Mouse (Mus musculus): ENCODE measurements at regions not wholly inside any gene's neighbourhood (a gene's known extent, or its start where the extent isn't known, plus 50 kb on each side); places are given as distances from the start of the nearest gene placed in this dataset.
"Not testable (repeated sequence)": the region's sequence is repeated elsewhere in the genome, so short reads cannot be mapped to it uniquely, and the experiment has no call there.

DNA sequence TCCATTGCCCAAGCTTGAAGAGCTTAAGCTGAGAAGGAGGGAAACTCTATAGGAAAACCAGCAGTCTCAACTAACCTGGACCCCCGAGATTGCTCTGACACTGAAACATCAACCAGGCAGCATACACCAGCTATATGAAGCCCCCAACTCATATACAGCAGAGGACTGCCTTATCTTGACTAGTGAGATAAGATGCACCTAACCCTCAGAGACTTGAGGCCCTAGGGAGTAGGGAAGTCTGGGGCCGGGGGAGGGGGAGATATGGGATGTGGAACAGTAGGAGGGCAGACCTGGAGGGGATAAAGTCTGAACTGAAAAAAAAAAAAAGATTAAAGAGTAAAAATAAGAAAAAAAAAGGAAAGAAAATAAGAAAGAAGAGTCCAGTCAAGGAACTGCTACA is 540.5 kb upstream of the Pkdcc start:
- no peaks in the 10 kb centered on the region for H3K4me1 ChIP-seq
- no peak for DNase-seq (ENCODE audit: low spot score)
- no peaks in the 10 kb centered on the region for H3K27me3 ChIP-seq (ENCODE audit: low read depth, poor library complexity, severe bottlenecking)
- no peaks in the 10 kb centered on the region for H3K36me3 ChIP-seq
- no peak overlapping the region for H3K27ac ChIP-seq (replicated peaks)
- no peaks in the 10 kb centered on the region for H3K9me3 ChIP-seq (replicated peaks)
- no peak overlapping the region for H3K4me3 ChIP-seq
- 93% methylated on average over 2 of the region's 2 CpGs for WGBS

DNA sequence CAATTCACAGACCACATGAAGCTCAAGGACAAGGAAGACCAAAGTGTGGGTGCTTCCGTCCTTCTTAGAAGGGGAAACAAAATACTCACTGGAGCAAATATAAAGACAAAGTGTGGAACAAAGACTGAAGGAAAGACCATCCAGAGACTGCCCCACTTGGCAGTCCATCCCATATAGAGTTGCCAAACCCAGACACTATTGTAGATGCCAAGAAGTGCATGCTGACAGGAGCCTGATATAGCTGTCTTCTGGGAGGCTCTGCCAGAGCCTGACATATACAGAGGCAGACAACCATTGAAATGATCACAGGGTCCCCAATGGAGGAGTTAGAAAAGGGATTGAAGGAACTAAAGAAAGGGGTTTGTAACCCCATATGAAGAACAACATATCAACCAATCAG is 548.5 kb upstream of the Pkdcc start:
- H3K4me1 ChIP-seq; DNase-seq (ENCODE audit: low spot score); H3K36me3 ChIP-seq; H3K9me3 ChIP-seq (replicated peaks); H3K27ac ChIP-seq (replicated peaks); H3K27me3 ChIP-seq (ENCODE audit: low read depth, poor library complexity, severe bottlenecking); H3K4me3 ChIP-seq: not testable (repeated sequence)
- 89% methylated on average over 1 of the region's 1 CpGs for WGBS

DNA sequence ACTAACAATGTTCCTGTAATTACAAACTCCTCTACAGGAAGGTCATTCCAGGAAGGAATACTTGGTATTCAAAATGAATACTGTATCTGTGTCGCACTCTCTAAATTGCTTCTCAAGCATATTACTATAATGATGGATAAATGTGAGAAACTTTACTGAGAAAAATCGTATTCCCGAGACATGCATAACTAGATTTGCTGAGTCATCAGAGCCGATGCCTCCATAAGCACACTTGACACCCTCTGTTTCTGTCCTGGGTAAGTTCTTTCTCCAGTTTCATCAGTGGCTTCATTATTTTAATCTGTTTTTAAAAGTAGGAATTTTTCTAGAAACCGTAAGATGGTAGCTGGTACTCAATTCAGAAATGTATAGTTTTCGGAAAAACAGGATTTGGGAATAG is 550.7 kb upstream of the Pkdcc start:
- no peak overlapping the region for H3K27ac ChIP-seq (replicated peaks)
- no peaks in the 10 kb centered on the region for H3K9me3 ChIP-seq (replicated peaks)
- H3K4me1 ChIP-seq = no peaks in the 10 kb centered on the region
- WGBS = 93% methylated on average over 6 of the region's 6 CpGs
- H3K36me3 ChIP-seq = no peaks in the 10 kb centered on the region
- DNase-seq (ENCODE audit: low spot score) = no peak
- H3K27me3 ChIP-seq (ENCODE audit: low read depth, poor library complexity, severe bottlenecking) = no peaks in the 10 kb centered on the region
- no peak overlapping the region for H3K4me3 ChIP-seq

DNA sequence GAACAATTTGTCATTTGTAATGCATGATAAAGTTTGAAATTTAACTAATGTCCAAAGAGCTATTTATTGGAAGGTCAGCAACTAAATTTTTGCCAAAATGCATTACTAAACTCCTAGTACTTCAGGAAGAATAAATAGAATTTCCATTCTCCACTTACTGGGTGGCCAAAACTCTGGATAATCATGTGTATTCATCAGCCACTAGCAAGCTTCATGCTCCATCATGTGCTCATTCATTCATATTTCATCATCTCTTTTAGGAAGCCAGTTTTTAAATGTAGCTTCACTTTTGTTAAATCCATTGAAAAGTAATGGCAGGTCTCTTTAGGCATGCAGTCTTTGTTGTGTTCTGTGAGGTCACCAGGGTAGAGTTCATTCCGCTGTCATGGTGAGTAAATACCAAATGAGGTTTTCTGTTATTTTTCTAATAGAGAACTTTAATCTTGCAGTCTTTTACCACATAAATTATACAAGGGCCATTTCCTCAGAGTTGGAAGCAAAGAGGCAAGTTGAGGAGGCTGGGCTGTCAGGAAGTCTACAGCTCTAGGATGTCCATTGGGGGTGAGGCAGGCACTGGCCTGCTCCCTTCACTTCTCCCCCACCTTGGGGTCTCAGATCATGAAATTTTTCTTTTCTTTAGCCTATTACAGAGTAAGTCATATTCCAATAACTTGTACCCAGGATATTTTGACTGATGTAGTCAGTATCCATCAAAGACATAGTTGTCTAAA is 578.5 kb upstream of the Pkdcc start:
- Histone ChIP-seq H3K4me1 (no peaks in the 10 kb centered on the region), H3K4me3 (no peak overlapping the region), H3K27me3 (ENCODE audit: low read depth, poor library complexity, severe bottlenecking) (no peaks in the 10 kb centered on the region), H3K9me3 (replicated peaks) (no peaks in the 10 kb centered on the region), H3K27ac (replicated peaks) (no peak overlapping the region), H3K36me3 (no peaks in the 10 kb centered on the region)
- WGBS = 81% methylated on average over 1 of the region's 1 CpGs
- no peak for DNase-seq (ENCODE audit: low spot score)

DNA sequence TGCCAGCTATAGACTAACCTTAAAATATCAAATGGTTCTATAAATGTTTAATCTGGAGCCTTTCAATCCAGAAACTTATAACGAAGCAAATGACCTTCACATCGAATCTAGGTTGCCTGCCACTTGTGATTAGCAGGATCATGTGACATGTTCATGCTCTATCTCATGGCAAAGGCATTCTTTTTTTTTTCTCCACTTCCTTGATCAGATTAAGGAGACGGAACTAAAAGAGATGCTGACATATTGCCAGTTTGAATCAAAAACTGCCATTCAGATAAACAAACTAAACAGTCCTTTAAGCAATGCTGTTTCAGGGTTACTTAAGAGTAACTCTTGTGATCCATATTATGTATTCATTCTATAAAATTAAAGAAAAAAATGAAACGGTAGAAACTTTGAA is 579.2 kb upstream of the Pkdcc start:
- Histone ChIP-seq H3K9me3 (replicated peaks) (no peaks in the 10 kb centered on the region), H3K36me3 (no peaks in the 10 kb centered on the region), H3K4me1 (no peaks in the 10 kb centered on the region), H3K27me3 (ENCODE audit: low read depth, poor library complexity, severe bottlenecking) (no peaks in the 10 kb centered on the region), H3K4me3 (no peak overlapping the region), H3K27ac (replicated peaks) (no peak overlapping the region)
- 86% methylated on average over 4 of the region's 4 CpGs for WGBS
- no peak for DNase-seq (ENCODE audit: low spot score)

GRCm38 (mm10) chr17:82606642-82607175 is 608.4 kb upstream of the Pkdcc start:
- H3K4me1 ChIP-seq = no peaks in the 10 kb centered on the region
- no peak overlapping the region for H3K4me3 ChIP-seq
- no peak for DNase-seq (ENCODE audit: low spot score)
- H3K9me3 ChIP-seq (replicated peaks) = no peaks in the 10 kb centered on the region
- H3K27me3 ChIP-seq (ENCODE audit: low read depth, poor library complexity, severe bottlenecking) = no peaks in the 10 kb centered on the region
- WGBS = 91% methylated on average over 3 of the region's 3 CpGs
- H3K27ac ChIP-seq (replicated peaks) = no peak overlapping the region
- H3K36me3 ChIP-seq = no peaks in the 10 kb centered on the region

DNA sequence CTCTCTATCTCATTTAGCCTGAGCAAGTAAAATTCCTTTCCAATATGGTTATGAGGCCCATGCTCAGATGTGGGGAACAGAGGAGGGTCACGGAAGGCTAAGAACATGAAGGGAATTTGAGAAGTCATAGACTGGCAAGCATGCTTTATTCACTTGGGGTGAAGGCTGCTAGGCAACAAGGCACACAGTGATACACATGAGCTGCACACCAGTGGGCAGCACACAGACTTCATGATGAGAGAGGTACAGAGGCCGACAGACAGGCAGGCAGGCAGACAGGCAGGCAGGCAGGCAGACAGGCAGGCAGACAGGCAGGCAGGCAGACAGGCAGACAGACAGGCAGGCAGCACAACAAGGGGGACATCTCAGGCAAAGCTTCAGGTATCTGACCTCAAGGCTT is 631.3 kb upstream of the Pkdcc start:
- Histone ChIP-seq H3K36me3 (no peaks in the 10 kb centered on the region), H3K4me3 (no peak overlapping the region), H3K27me3 (ENCODE audit: low read depth, poor library complexity, severe bottlenecking) (no peaks in the 10 kb centered on the region), H3K27ac (replicated peaks) (no peak overlapping the region), H3K9me3 (replicated peaks) (no peaks in the 10 kb centered on the region), H3K4me1 (no peaks in the 10 kb centered on the region)
- WGBS = 76% methylated on average over 2 of the region's 2 CpGs
- DNase-seq (ENCODE audit: low spot score) = no peak

DNA sequence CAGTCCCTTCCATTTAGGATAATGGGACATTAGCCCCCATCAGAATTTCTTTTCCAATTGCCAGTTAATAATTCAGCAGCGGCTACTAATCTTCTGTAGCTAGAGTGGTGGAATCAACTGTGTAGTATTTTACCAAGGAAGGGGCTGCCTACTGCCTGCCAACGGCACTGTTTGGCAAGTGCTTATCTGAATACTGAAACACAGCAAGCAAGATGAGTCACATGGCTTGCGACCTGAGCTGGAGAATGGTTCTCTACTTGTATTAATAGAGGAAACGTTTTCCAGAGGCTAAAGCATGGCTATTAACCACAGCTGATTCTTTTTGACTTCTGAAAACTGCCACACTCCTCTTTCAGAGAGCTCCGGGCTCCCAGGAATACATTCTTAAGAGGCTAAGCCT is 681.6 kb upstream of the Pkdcc start:
- no peaks in the 10 kb centered on the region for H3K36me3 ChIP-seq
- WGBS = 84% methylated on average over 5 of the region's 5 CpGs
- H3K4me3 ChIP-seq = no peak overlapping the region
- H3K4me1 ChIP-seq = no peaks in the 10 kb centered on the region
- no peak for DNase-seq (ENCODE audit: low spot score)
- H3K27me3 ChIP-seq (ENCODE audit: low read depth, poor library complexity, severe bottlenecking) = no peaks in the 10 kb centered on the region
- H3K9me3 ChIP-seq (replicated peaks) = no peaks in the 10 kb centered on the region
- H3K27ac ChIP-seq (replicated peaks) = no peak overlapping the region

GRCm38 (mm10) chr17:82518129-82518528 is 697.0 kb upstream of the Pkdcc start:
- Histone ChIP-seq H3K4me3 (no peak overlapping the region), H3K36me3 (no peaks in the 10 kb centered on the region), H3K27me3 (ENCODE audit: low read depth, poor library complexity, severe bottlenecking) (no peaks in the 10 kb centered on the region), H3K9me3 (replicated peaks) (no peaks in the 10 kb centered on the region), H3K4me1 (no peaks in the 10 kb centered on the region), H3K27ac (replicated peaks) (no peak overlapping the region)
- no peak for DNase-seq (ENCODE audit: low spot score)

DNA sequence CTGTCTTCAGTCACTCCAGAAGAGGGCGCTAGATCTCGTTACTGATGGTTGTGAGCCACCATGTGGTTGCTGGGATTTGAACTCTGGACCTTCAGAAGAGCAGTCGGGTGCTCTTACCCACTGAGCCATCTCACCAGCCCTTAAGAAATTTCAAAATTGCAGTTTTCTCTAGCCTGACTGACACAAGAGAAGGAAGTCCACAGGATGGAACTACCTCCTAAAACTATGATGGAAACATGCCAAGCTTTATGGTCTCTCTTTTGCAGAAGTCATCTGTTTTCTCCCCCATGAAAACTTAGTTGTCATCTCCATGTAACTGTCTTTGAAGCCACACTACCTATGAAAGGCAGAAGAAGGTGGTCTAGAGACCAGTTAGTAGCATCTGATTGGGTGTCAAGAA is 698.2 kb upstream of the Pkdcc start:
- H3K27me3 ChIP-seq (ENCODE audit: low read depth, poor library complexity, severe bottlenecking) = no peaks in the 10 kb centered on the region
- H3K4me1 ChIP-seq = no peaks in the 10 kb centered on the region
- H3K27ac ChIP-seq (replicated peaks) = no peak overlapping the region
- WGBS = 79% methylated on average over 3 of the region's 3 CpGs
- no peak overlapping the region for H3K4me3 ChIP-seq
- no peaks in the 10 kb centered on the region for H3K36me3 ChIP-seq
- no peaks in the 10 kb centered on the region for H3K9me3 ChIP-seq (replicated peaks)
- DNase-seq (ENCODE audit: low spot score) = no peak

DNA sequence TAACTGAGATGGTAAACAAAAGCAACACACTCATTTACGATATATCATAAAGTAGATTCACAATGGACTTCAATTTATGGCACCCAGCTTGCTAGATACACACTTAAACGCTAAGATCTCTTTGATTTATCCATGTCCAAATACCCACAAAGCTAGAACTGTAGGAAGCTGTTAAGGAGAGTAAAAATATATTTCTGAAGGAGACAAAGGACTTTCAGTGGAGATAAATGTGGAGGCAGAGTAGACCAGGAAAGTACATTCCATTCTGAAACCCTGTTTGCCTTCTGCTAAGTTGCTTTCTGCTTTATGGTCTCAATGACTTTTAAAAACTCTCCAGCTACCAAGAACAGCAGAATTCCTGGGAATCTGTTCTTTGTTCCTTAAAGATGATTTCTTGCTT is 701.3 kb upstream of the Pkdcc start:
- no peak overlapping the region for H3K4me3 ChIP-seq
- no peaks in the 10 kb centered on the region for H3K36me3 ChIP-seq
- WGBS = 84% methylated on average over 2 of the region's 2 CpGs
- H3K27me3 ChIP-seq (ENCODE audit: low read depth, poor library complexity, severe bottlenecking) = no peaks in the 10 kb centered on the region
- no peak overlapping the region for H3K27ac ChIP-seq (replicated peaks)
- no peak for DNase-seq (ENCODE audit: low spot score)
- H3K9me3 ChIP-seq (replicated peaks) = no peaks in the 10 kb centered on the region
- no peaks in the 10 kb centered on the region for H3K4me1 ChIP-seq

- H3K27me3 ChIP-seq (ENCODE audit: low read depth, poor library complexity, severe bottlenecking) = no peaks in the 10 kb centered on the region
- 89% methylated on average over 3 of the region's 3 CpGs for WGBS
- no peaks in the 10 kb centered on the region for H3K36me3 ChIP-seq
These were observed 710.8 kb upstream of the Pkdcc start for GRCm38 (mm10) chr17:82504291-82504690.

GRCm38 (mm10) chr17:82485544-82485943 is 729.5 kb upstream of the Pkdcc start:
- WGBS = 76% methylated on average over 3 of the region's 3 CpGs
- Histone ChIP-seq H3K9me3 (replicated peaks) (no peaks in the 10 kb centered on the region), H3K27me3 (ENCODE audit: low read depth, poor library complexity, severe bottlenecking) (no peaks in the 10 kb centered on the region), H3K4me1 (no peaks in the 10 kb centered on the region), H3K4me3 (no peak overlapping the region), H3K36me3 (no peaks in the 10 kb centered on the region), H3K27ac (replicated peaks) (no peak overlapping the region)
- DNase-seq (ENCODE audit: low spot score) = no peak

More at GRCm38 (mm10) chr17:82504291-82504690, 710.8 kb upstream of the Pkdcc start:
- Histone ChIP-seq H3K4me3 (no peak overlapping the region), H3K27ac (replicated peaks) (no peak overlapping the region), H3K4me1 (no peaks in the 10 kb centered on the region), H3K9me3 (replicated peaks) (no peaks in the 10 kb centered on the region)
- no peak for DNase-seq (ENCODE audit: low spot score)

DNA sequence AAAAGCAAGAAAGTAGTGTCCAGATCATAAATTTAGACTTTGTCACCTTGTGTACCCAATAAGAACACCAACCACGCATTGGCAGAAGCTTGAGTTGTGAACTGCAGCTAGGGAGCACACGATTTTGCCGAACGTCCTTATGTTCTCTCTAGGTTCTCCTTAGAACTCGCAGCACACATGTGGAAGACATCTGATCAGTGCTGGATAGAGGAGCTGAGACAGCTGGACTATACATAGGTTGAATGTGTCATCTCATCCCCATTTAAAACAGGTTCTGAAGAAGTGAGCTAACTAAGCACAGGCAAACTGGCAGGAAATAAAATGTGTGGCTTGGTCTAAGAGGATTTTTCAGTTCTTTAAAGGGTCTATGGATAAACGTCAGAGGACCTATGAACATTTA is 730.5 kb upstream of the Pkdcc start:
- Histone ChIP-seq H3K4me3 (no peak overlapping the region), H3K27ac (replicated peaks) (no peak overlapping the region), H3K4me1 (no peaks in the 10 kb centered on the region), H3K27me3 (ENCODE audit: low read depth, poor library complexity, severe bottlenecking) (no peaks in the 10 kb centered on the region), H3K36me3 (no peaks in the 10 kb centered on the region), H3K9me3 (replicated peaks) (no peaks in the 10 kb centered on the region)
- no peak for DNase-seq (ENCODE audit: low spot score)
- 91% methylated on average over 6 of the region's 6 CpGs for WGBS
